Mouse (Mus musculus): ENCODE data around the gene Cbr1. TPM values are rescaled to one million over a fixed set of nuclear protein-coding genes. Genes with fewer than 3 reads are reported as not detected.

Cbr1 gene
- polyA plus RNA-seq (2015; fragmentation: Nextera tagmentation; extraction: Ambion mirVana) = 142 and 146 TPM in 2 replicates

DNA sequence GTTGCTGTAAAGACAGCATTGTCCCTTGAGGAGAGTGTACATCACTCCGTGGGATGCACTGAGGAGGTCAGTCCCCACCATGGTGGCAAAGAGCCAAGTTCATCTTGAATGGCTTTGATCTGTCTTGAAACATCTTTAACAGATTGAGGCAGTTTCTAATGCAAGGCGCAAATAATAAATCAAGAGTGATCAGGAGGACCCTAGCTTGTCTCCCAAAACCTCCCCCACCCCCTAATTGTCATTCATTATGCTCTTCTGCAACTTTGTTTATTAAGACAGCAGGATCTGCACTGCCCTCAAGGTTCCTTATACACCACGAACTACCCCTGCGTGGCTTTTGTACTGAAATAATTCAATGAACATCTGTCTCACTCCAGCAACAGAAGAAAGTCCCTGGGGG, at the start of gene Cbr1:
Cbr1 (plus strand) TSS at position 301 of the 400 bp plus-strand sequence.
- Histone ChIP-seq H3K4me1 (replicated peaks) (peaks cover 38% of the 10 kb centered on the region), H3K27me3 (no peaks in the 10 kb centered on the region), H3K27ac (replicated peaks) (peak within 1 kb of the TSS; percentile 92), H3K9ac (peak within 1 kb of the TSS; percentile 25; the same call in 1 of the 2 replicates), H3K4me2 (peak within 1 kb of the TSS; percentile 83), H3K4me3 (peak within 1 kb of the TSS; percentile 71), H3K9me3 (no peaks in the 10 kb centered on the region), H3K36me3 (peaks cover 5% of the 10 kb centered on the region; the same call in 1 of the 2 replicates)
- ATAC-seq (ENCODE audit: low FRiP score, low read depth) = no peak
- WGBS = 48% methylated on average over 4 of the region's 4 CpGs

DNA sequence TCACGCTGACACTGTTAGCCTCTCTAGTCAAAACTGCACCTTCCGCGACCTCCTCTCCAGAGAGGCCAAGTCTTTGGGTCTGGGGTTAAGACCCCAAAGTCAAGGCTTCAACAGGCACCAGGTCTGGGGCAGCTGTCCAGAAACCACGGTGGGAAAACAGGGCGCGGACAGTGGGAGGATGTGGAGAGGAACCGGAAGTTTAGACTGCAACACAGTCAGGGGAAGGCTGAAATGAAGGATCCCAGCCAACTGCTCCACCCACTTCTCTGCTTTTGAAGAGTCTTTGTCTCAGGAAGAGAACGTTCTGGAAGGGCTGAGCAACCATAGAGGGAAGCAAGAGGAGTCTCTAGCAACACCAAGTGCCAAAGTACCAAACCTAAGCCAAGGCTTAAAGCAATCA, 48.0 kb upstream of the Cbr1 start:
- Histone ChIP-seq H3K36me3 (no peaks in the 10 kb centered on the region), H3K9me3 (no peaks in the 10 kb centered on the region), H3K27ac (replicated peaks) (no peak overlapping the region), H3K4me1 (replicated peaks) (0 out of 2 replicates have a peak, but pooled peaks cover 4% of the 10 kb centered on the region), H3K9ac (no peak overlapping the region), H3K4me2 (no peak overlapping the region), H3K27me3 (no peaks in the 10 kb centered on the region), H3K4me3 (no peak overlapping the region)
- ATAC-seq (ENCODE audit: low FRiP score, low read depth) = no peak
- WGBS = 75% methylated on average over 8 of the region's 8 CpGs

- Histone ChIP-seq H3K9me3 (no peaks in the 10 kb centered on the region), H3K4me2 (0 out of 2 replicates have a peak overlapping the region, but pooled peaks have one; percentile 1), H3K27me3 (no peaks in the 10 kb centered on the region), H3K9ac (no peak overlapping the region), H3K27ac (replicated peaks) (no peak overlapping the region), H3K4me3 (no peak overlapping the region), H3K4me1 (replicated peaks) (0 out of 2 replicates have a peak, but pooled peaks cover 4% of the 10 kb centered on the region), H3K36me3 (no peaks in the 10 kb centered on the region)
- 26% methylated on average over 12 of the region's 12 CpGs for WGBS
- ATAC-seq (ENCODE audit: low FRiP score, low read depth) = no peak
Measured at GRCm38 (mm10) chr16:93558499-93558898, 47.2 kb upstream of the Cbr1 start.

DNA sequence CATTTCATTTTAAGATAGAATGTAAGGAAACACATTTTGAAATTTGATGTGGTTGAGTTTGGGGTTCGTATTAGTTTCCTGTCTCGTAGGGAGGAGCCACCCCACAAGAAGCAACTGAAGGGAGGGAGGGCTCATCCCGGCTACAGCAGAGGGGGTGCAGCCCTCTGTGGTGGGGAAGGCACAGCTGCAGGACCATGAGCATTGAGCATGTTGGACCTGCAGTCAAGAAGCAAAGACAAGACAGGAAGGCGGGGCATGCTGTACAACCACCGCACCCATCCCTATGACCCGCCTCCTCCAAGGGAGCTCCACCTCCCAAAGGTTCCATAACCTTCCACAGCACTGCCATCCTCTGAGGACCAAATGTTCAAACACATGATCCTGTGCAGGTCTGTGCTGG, 33.3 kb upstream of the Cbr1 start:
- Histone ChIP-seq H3K4me1 (replicated peaks) (no peaks in the 10 kb centered on the region), H3K9ac (no peak overlapping the region), H3K9me3 (no peaks in the 10 kb centered on the region), H3K4me2 (no peak overlapping the region), H3K36me3 (no peaks in the 10 kb centered on the region), H3K4me3 (no peak overlapping the region), H3K27me3 (peaks cover 2% of the 10 kb centered on the region; the same call in 1 of the 2 replicates), H3K27ac (replicated peaks) (no peak overlapping the region)
- WGBS = 96% methylated on average over 6 of the region's 6 CpGs
- ATAC-seq (ENCODE audit: low FRiP score, low read depth) = no peak

DNA sequence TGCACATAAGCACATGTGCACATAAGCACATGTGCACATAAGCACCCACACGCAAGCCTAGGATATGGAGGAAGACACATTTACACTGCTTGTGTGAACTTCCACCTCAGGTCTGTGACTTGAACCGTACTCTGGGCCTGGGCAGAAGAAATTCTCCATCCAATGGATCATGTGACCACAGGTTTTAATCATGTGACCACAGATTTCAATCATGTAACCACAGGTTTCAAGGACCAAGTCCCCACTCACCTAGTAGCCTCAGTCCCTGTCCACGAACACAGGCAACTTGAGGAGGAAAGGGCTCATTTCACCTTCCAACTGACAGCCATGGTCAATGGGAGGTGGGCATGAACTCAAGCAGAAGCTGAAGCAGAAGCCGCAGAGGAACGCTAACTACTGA, 32.2 kb upstream of the Cbr1 start:
- Histone ChIP-seq H3K9me3 (no peaks in the 10 kb centered on the region), H3K9ac (no peak overlapping the region), H3K27me3 (peaks cover 2% of the 10 kb centered on the region; the same call in 1 of the 2 replicates), H3K27ac (replicated peaks) (no peak overlapping the region), H3K36me3 (no peaks in the 10 kb centered on the region), H3K4me2 (no peak overlapping the region), H3K4me1 (replicated peaks) (no peaks in the 10 kb centered on the region), H3K4me3 (no peak overlapping the region)
- 97% methylated on average over 5 of the region's 5 CpGs for WGBS
- no peak for ATAC-seq (ENCODE audit: low FRiP score, low read depth)

GRCm38 (mm10) chr16:93574521-93575191, 31.0 kb upstream of the Cbr1 start:
- H3K4me1 ChIP-seq (replicated peaks) = no peaks in the 10 kb centered on the region
- peak; percentile 40; the same call in 1 of the 2 replicates for ATAC-seq (ENCODE audit: low FRiP score, low read depth)
- 48% methylated on average over 18 of the region's 18 CpGs for WGBS

GRCm38 (mm10) chr16:93575574-93575973, 30.1 kb upstream of the Cbr1 start:
- no peak overlapping the region for H3K27ac ChIP-seq (replicated peaks)
- no peak for ATAC-seq (ENCODE audit: low FRiP score, low read depth)
- H3K4me3 ChIP-seq = no peak overlapping the region
- no peaks in the 10 kb centered on the region for H3K4me1 ChIP-seq (replicated peaks)
- no peak overlapping the region for H3K9ac ChIP-seq
- H3K9me3 ChIP-seq = no peaks in the 10 kb centered on the region
- H3K36me3 ChIP-seq = no peaks in the 10 kb centered on the region
- 83% methylated on average over 5 of the region's 5 CpGs for WGBS
- H3K4me2 ChIP-seq = no peak overlapping the region
- H3K27me3 ChIP-seq = peaks cover 2% of the 10 kb centered on the region; the same call in 1 of the 2 replicates

More at GRCm38 (mm10) chr16:93574521-93575191, 31.0 kb upstream of the Cbr1 start:
- H3K27ac ChIP-seq (replicated peaks) = no peak overlapping the region
- no peak overlapping the region for H3K4me3 ChIP-seq
- no peaks in the 10 kb centered on the region for H3K36me3 ChIP-seq
- H3K4me2 ChIP-seq = no peak overlapping the region
- H3K9ac ChIP-seq = no peak overlapping the region
- H3K9me3 ChIP-seq = no peaks in the 10 kb centered on the region
- H3K27me3 ChIP-seq = peaks cover 2% of the 10 kb centered on the region; the same call in 1 of the 2 replicates

GRCm38 (mm10) chr16:93576412-93577082, 29.1 kb upstream of the Cbr1 start:
- Histone ChIP-seq H3K9me3 (no peaks in the 10 kb centered on the region), H3K4me2 (no peak overlapping the region), H3K4me3 (no peak overlapping the region), H3K36me3 (no peaks in the 10 kb centered on the region), H3K4me1 (replicated peaks) (no peaks in the 10 kb centered on the region), H3K9ac (no peak overlapping the region), H3K27ac (replicated peaks) (no peak overlapping the region), H3K27me3 (peaks cover 2% of the 10 kb centered on the region; the same call in 1 of the 2 replicates)
- WGBS = 35% methylated on average over 14 of the region's 14 CpGs
- ATAC-seq (ENCODE audit: low FRiP score, low read depth) = peak; percentile 62; the same call in 1 of the 2 replicates

DNA sequence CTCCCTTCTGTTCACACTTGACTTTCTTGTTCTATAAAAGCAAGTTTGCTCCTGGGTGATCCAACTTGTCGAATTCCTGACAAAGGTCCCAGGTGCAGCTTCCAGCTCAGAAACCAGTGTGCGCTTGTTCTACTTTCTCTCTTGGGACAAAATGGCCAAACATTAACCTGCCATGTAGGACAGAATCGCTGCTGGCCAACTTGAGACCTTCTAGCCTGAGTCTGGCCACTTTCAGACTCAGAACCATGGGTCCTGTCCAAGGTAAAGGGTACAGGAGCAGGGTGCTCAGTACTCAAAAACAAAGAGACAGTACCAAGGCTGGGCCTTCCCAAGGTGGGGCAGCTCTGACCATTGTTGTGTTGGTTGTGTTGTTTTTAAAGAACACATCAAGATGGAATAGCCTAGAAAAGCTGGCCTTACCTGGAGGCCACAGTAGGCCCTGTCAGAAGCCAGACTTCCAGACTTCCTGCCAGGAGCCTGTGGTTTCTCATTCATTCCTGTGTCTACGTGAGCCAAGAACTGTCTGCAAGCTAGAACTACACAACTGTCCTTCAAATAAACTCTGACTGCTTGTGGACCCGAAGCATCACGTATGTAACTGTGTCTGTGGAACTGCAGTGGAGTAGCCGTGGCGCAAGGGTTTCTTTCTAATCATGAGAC, 27.2 kb upstream of the Cbr1 start:
- 89% methylated on average over 8 of the region's 8 CpGs for WGBS

GRCm38 (mm10) chr16:93581125-93581524, 24.5 kb upstream of the Cbr1 start:
- Histone ChIP-seq H3K4me2 (no peak overlapping the region), H3K4me3 (no peak overlapping the region), H3K4me1 (replicated peaks) (no peaks in the 10 kb centered on the region), H3K9ac (no peak overlapping the region), H3K36me3 (peaks cover 6% of the 10 kb centered on the region), H3K27me3 (peaks cover 2% of the 10 kb centered on the region; the same call in 1 of the 2 replicates), H3K9me3 (no peaks in the 10 kb centered on the region), H3K27ac (replicated peaks) (no peak overlapping the region)
- ATAC-seq (ENCODE audit: low FRiP score, low read depth) = no peak
- 67% methylated on average over 6 of the region's 6 CpGs for WGBS

More for the DNA sequence above, 27.2 kb upstream of the Cbr1 start:
- Histone ChIP-seq H3K4me1 (replicated peaks) (no peaks in the 10 kb centered on the region), H3K9me3 (no peaks in the 10 kb centered on the region), H3K4me2 (no peak overlapping the region), H3K4me3 (no peak overlapping the region), H3K27ac (replicated peaks) (no peak overlapping the region), H3K9ac (no peak overlapping the region), H3K36me3 (no peaks in the 10 kb centered on the region), H3K27me3 (peaks cover 2% of the 10 kb centered on the region; the same call in 1 of the 2 replicates)
- ATAC-seq (ENCODE audit: low FRiP score, low read depth) = no peak

- 92% methylated on average over 24 of the region's 24 CpGs for WGBS
- Histone ChIP-seq H3K9me3 (no peaks in the 10 kb centered on the region), H3K4me2 (no peak overlapping the region), H3K27me3 (no peaks in the 10 kb centered on the region), H3K4me1 (replicated peaks) (no peaks in the 10 kb centered on the region), H3K27ac (replicated peaks) (no peak overlapping the region), H3K9ac (no peak overlapping the region), H3K4me3 (no peak overlapping the region), H3K36me3 (peaks cover 24% of the 10 kb centered on the region)
- no peak for ATAC-seq (ENCODE audit: low FRiP score, low read depth)
Measured at GRCm38 (mm10) chr16:93584976-93585702, 20.5 kb upstream of the Cbr1 start.
